Mouse (Mus musculus) CH12.LX (cell line): ENCODE measurements around the gene Ahrr. TPM values are rescaled to one million over a fixed set of nuclear protein-coding genes. Genes with fewer than 3 reads are reported as not detected.

ENCODE experiments used
- DNase-seq: peaks from one replicate; pipeline ENCODE4 v3.0.0-alpha.2; 2013; ENCODE audit errors: extremely low read depth
- H3K27ac ChIP-seq: 2 replicates; pipeline ENCODE4 v1.5.1; 2012; ENCODE audit warnings: low read depth, mild to moderate bottlenecking, control low read depth, moderate library complexity; ENCODE audit not compliant: insufficient read depth
- H3K27me3 ChIP-seq: replicated peaks from 2 replicates; pipeline ENCODE3; 2012; ENCODE audit warnings: inconsistent platforms
- H3K36me3 ChIP-seq, 2 experiments: replicated peaks in 1 of 2; 2 replicates each; pipeline versions ENCODE3 to v1.6.1; 2012; ENCODE audit warnings: inconsistent platforms in 1 of 2, low read length in 1 of 2, mild to moderate bottlenecking in 1 of 2, mixed read lengths in 1 of 2, moderate library complexity in 1 of 2; ENCODE audit not compliant: control insufficient read depth in 1 of 2, insufficient read depth in 1 of 2
- H3K4me1 ChIP-seq, 2 experiments: 2 replicates each; pipeline ENCODE4 v1.6.1; 2012; ENCODE audit warnings: inconsistent platforms in 1 of 2, moderate library complexity in 1 of 2; ENCODE audit not compliant: insufficient read depth in 2 of 2, control insufficient read depth in 1 of 2
- H3K4me2 ChIP-seq: 2 replicates; pipeline ENCODE4 v1.6.1; 2012; ENCODE audit warnings: low read depth, mild to moderate bottlenecking, control low read depth; ENCODE audit not compliant: poor library complexity, insufficient read depth, severe bottlenecking
- H3K4me3 ChIP-seq, 3 experiments: fragments of 150-350 bp in 1 of 3; sonication (generic) in 1 of 3; replicated peaks in 1 of 3; 2 replicates each; pipeline versions ENCODE3 to v1.5.1; 2011 to 2012; ENCODE audit warnings: low read depth in 2 of 3, low read length in 2 of 3, mild to moderate bottlenecking in 2 of 3, moderate library complexity in 2 of 3, control low read depth in 1 of 3, improper control_type of control experiment in 1 of 3, inconsistent platforms in 1 of 3, mixed read lengths in 1 of 3; ENCODE audit not compliant: poor library complexity in 1 of 3
- H3K79me2 ChIP-seq: replicated peaks from 2 replicates; pipeline ENCODE4 v1.6.1; 2012; ENCODE audit warnings: mild to moderate bottlenecking, moderate library complexity; ENCODE audit not compliant: control insufficient read depth, poor library complexity, insufficient read depth, severe bottlenecking; ENCODE audit errors: extremely low read depth
- H3K9ac ChIP-seq: 2 replicates; pipeline ENCODE4 v1.6.1; 2012; ENCODE audit warnings: low read depth, mild to moderate bottlenecking, control low read depth, moderate library complexity; ENCODE audit not compliant: insufficient read depth
- H3K9me3 ChIP-seq: replicated peaks from 2 replicates; pipeline ENCODE3; 2012; ENCODE audit warnings: low read length, inconsistent platforms, mixed read lengths
- BHLHE40 ChIP-seq: IDR thresholded peaks from 2 replicates; pipeline ENCODE4 v1.6.1; 2011; ENCODE audit warnings: mild to moderate bottlenecking, low read depth, low read length, improper control_type of control experiment
- CTCF ChIP-seq, 2 experiments: IDR thresholded peaks in 1 of 2; conservative IDR thresholded peaks in 1 of 2; 2 replicates each; pipeline ENCODE4 v1.5.1; 2011 to 2012; ENCODE audit warnings: low read depth in 2 of 2, low read length in 2 of 2, improper control_type of control experiment in 1 of 2, inconsistent platforms in 1 of 2, mild to moderate bottlenecking in 1 of 2, moderate library complexity in 1 of 2
- E2F4 ChIP-seq: IDR thresholded peaks from 2 replicates; pipeline ENCODE4 v1.6.1; 2011; ENCODE audit warnings: low read depth, low read length, improper control_type of control experiment; ENCODE audit not compliant: insufficient replicate concordance
- EP300 ChIP-seq: IDR thresholded peaks from 2 replicates; pipeline ENCODE4 v1.6.1; 2011; ENCODE audit warnings: low read length, improper control_type of control experiment
- ETS1 ChIP-seq: conservative IDR thresholded peaks from 2 replicates; pipeline ENCODE4 v1.6.1; 2012; ENCODE audit warnings: low read depth, mild to moderate bottlenecking, inconsistent platforms, low read length, improper control_type of control experiment, moderate library complexity
- HCFC1 ChIP-seq: IDR thresholded peaks from 2 replicates; pipeline ENCODE4 v1.6.1; 2012; ENCODE audit warnings: low read depth, mild to moderate bottlenecking, inconsistent platforms, low read length, improper control_type of control experiment
- JUND ChIP-seq: conservative IDR thresholded peaks from 2 replicates; pipeline ENCODE4 v1.6.1; 2011; ENCODE audit warnings: low read depth, low read length, improper control_type of control experiment
- KAT2A ChIP-seq: IDR thresholded peaks from 2 replicates; pipeline ENCODE4 v1.6.1; 2012; ENCODE audit warnings: low read length, improper control_type of control experiment, inconsistent platforms; ENCODE audit not compliant: insufficient replicate concordance
- MAX ChIP-seq: IDR thresholded peaks from 2 replicates; pipeline ENCODE4 v1.6.1; 2011; ENCODE audit warnings: low read length, improper control_type of control experiment
- PAX5 ChIP-seq: IDR thresholded peaks from 2 replicates; pipeline ENCODE4 v1.6.1; 2012; ENCODE audit warnings: low read length, inconsistent platforms, mixed read lengths
- RAD21 ChIP-seq: IDR thresholded peaks from 2 replicates; pipeline ENCODE4 v1.6.1; 2011; ENCODE audit warnings: low read depth, mild to moderate bottlenecking, low read length, improper control_type of control experiment, moderate library complexity
- SMC3 ChIP-seq: IDR thresholded peaks from 2 replicates; pipeline ENCODE4 v1.6.1; 2011; ENCODE audit warnings: low read depth, low read length, improper control_type of control experiment
- ZKSCAN1 ChIP-seq: IDR thresholded peaks from 2 replicates; pipeline ENCODE4 v1.6.1; 2012; ENCODE audit warnings: low read depth, inconsistent platforms, low read length, improper control_type of control experiment, borderline replicate concordance
- dilution Hi-C: fragments of 300-500 bp; cut with MboI; formaldehyde crosslinking; loops from 2 replicates; pipeline ENCODE4 v1.14.3; 2020; ENCODE audit warnings: low sequenced_read_pairs; ENCODE audit not compliant: extremely low pct_unique_long_range_greater_than_20kb, extremely low pct_ligation_motif_present
- in situ Hi-C: fragments of 300-500 bp; cut with MboI; formaldehyde crosslinking; loops from 3 replicates; pipeline ENCODE4 v1.14.3; 2019; ENCODE audit warnings: low sequenced_read_pairs, low pct_ligation_motif_present, low pct_unique_long_range_greater_than_20kb, mixed read lengths
- polyA plus RNA-seq: library from polyadenylated mRNA; unstranded; fragments of >175 nt; gene quantifications from 2 replicates; pipeline ENCODE4 v1.2.1, GENCODE M21; 2012; ENCODE audit warnings: low read depth; ENCODE audit not compliant: insufficient read length
- total RNA-seq, 2 experiments: library from RNA; depleted of rRNA; stranded (reverse); fragments of 300-350 nt in 1 of 2; fragments of >200 nt in 1 of 2; gene quantifications; 2 replicates each; pipeline ENCODE4 v1.2.3; 2012 to 2014

Gene Ahrr
- total RNA-seq (2012; rRNA removed) (0.84 and 1.0 TPM in 2 replicates), total RNA-seq (2014; rRNA removed) (1.0 and 1.2 TPM in 2 replicates), polyA plus RNA-seq (0.90 and 1.0 TPM in 2 replicates)

- no peaks in the 10 kb centered on the region for H3K9me3 ChIP-seq
- H3K9ac ChIP-seq: 0 out of 2 replicates have a peak within 1 kb of the TSS, but pooled peaks have one; percentile 21
- TF ChIP-seq BHLHE40 (peak; percentile 82), MAX (no peak), SMC3 (peak; percentile 40), HCFC1 (no peak), JUND (no peak), KAT2A (no peak), ZKSCAN1 (no peak), CTCF (conservative IDR thresholded peaks at IDR 0.05 in 1 of 2, IDR thresholded peaks at IDR 0.05 in 1 of 2; ENCODE audit: low read depth in 2 of 2, low read length in 2 of 2) (peak in 1 of 2 experiments; percentile 58; a peak in 2 of 4 replicates)
- no peak within 1 kb of the TSS for H3K4me3 ChIP-seq
- dilution Hi-C loops (no loop called here), in situ Hi-C loops (loop anchor here (10.0 kb wide), 1 partner anchor 197 kb away; no protein-coding TSS in a partner anchor)
- H3K27ac ChIP-seq: no peak within 1 kb of the TSS
- no peaks in the 10 kb centered on the region for H3K36me3 ChIP-seq
- H3K27me3 ChIP-seq: no peaks in the 10 kb centered on the region
- peak within 1 kb of the TSS; percentile 48 for H3K4me2 ChIP-seq
- H3K79me2 ChIP-seq: no peaks in the 10 kb centered on the region
- H3K4me1 ChIP-seq: no peaks in the 10 kb centered on the region
- peak; percentile 19 for DNase-seq
These were observed at the start of gene Ahrr for GRCm38 (mm10) chr13:74292167-74292566. TSS of gene Ahrr (minus strand) at chr13:74292331.

GRCm38 (mm10) chr13:74341036-74341435, 48.9 kb upstream of the Ahrr start:
- H3K4me3 ChIP-seq: no peak overlapping the region
- H3K9me3 ChIP-seq: no peaks in the 10 kb centered on the region
- no peak overlapping the region for H3K4me2 ChIP-seq
- H3K79me2 ChIP-seq: peaks cover 6% of the 10 kb centered on the region; the same call in 1 of the 2 replicates
- dilution Hi-C loops (no loop called here), in situ Hi-C loops (loop anchor here (25.0 kb wide), 1 partner anchor 171 kb away; no protein-coding TSS in a partner anchor)
- H3K9ac ChIP-seq: no peak overlapping the region
- TF ChIP-seq EP300 (no peak), CTCF (conservative IDR thresholded peaks at IDR 0.05 in 1 of 2, IDR thresholded peaks at IDR 0.05 in 1 of 2; ENCODE audit: low read depth in 2 of 2, low read length in 2 of 2) (peak; percentile 65 to 90), JUND (no peak), RAD21 (peak; percentile 76), BHLHE40 (no peak), E2F4 (no peak), SMC3 (peak; percentile 59), ETS1 (no peak), PAX5 (no peak)
- no peak overlapping the region for H3K27ac ChIP-seq
- H3K4me1 ChIP-seq: peaks cover 2 to 13% of the 10 kb centered on the region in 2 experiments; a peak in 3 of 4 replicates
- peak; percentile 67 for DNase-seq
- peaks cover 48 to 87% of the 10 kb centered on the region in 2 experiments for H3K36me3 ChIP-seq
- H3K27me3 ChIP-seq: no peaks in the 10 kb centered on the region
